Mouse (Mus musculus) erythroblast, embryonic 14.5 days (primary cell): ENCODE measurements around the gene Bmpr1b.

Experiments
- GATA1 ChIP-seq: IDR thresholded peaks from 2 replicates; pipeline ENCODE4 v1.6.1; 2012; ENCODE audit warnings: low read length, inconsistent platforms, mixed read lengths
- TAL1 ChIP-seq: IDR thresholded peaks from 3 replicates; pipeline ENCODE4 v1.6.1; 2012; ENCODE audit warnings: low read length, inconsistent platforms, mixed read lengths

GRCm38 (mm10) chr3:141952931-141953330 lies 216.3 kb downstream of the Bmpr1b start:
- TF ChIP-seq GATA1 (no peak), TAL1 (no peak)
